Mouse (Mus musculus) large intestine, adult 2 months (tissue): ENCODE results near the gene Zfp334. TPM values are rescaled to one million over a fixed set of nuclear protein-coding genes. Genes with fewer than 3 reads are reported as not detected.

ENCODE experiments used
- DNase-seq: peaks from one replicate; pipeline ENCODE4 v3.0.0-alpha.2; 2012; ENCODE audit warnings: low read depth, low spot score
- WGBS: fragments of 180-500 bp; shearing (Covaris S2); methylation state at CpG from one replicate; pipeline ENCODE4 v1.1.7; 2018; 5-methylcytosine and 5-hydroxymethylcytosine counted together
- polyA plus RNA-seq: library from polyadenylated mRNA; depleted of rRNA; stranded (reverse); fragments of >200 nt; gene quantifications from 2 replicates; pipeline ENCODE4 v1.2.3, GENCODE M21; 2012; rRNA removed

The Zfp334 gene
- polyA plus RNA-seq, result 0.45 and 0.62 TPM in 2 replicates

GRCm38 (mm10) chr2:165387844-165388495 is at the start of gene Zfp334:
TSS of gene Zfp334 (minus strand) at chr2:165388259.
- DNase-seq, result peak; percentile 73
- 1% methylated on average over 40 of the region's 40 CpGs for WGBS

- DNase-seq, result no peak
- 41% methylated on average over 7 of the region's 7 CpGs for WGBS
These were observed 40.6 kb upstream of the Zfp334 start for GRCm38 (mm10) chr2:165428694-165429093.

GRCm38 (mm10) chr2:165420195-165420594 is 32.1 kb upstream of the Zfp334 start:
- 74% methylated on average over 2 of the region's 2 CpGs for WGBS
- DNase-seq, result no peak

- no peak for DNase-seq
- 63% methylated on average over 4 of the region's 4 CpGs for WGBS
These were observed 31.6 kb upstream of the Zfp334 start for GRCm38 (mm10) chr2:165419670-165420111.

GRCm38 (mm10) chr2:165418577-165418976 is 30.5 kb upstream of the Zfp334 start:
- 81% methylated on average over 2 of the region's 2 CpGs for WGBS
- no peak for DNase-seq

GRCm38 (mm10) chr2:165417291-165417690 is 29.2 kb upstream of the Zfp334 start:
- DNase-seq, result no peak
- WGBS, result 55% methylated on average over 7 of the region's 7 CpGs

- DNase-seq, result no peak
- 61% methylated on average over 6 of the region's 6 CpGs for WGBS
These were observed 27.7 kb upstream of the Zfp334 start for GRCm38 (mm10) chr2:165415795-165416194.

GRCm38 (mm10) chr2:165415141-165415721 is 27.2 kb upstream of the Zfp334 start:
- WGBS, result 54% methylated on average over 11 of the region's 11 CpGs
- DNase-seq, result no peak

GRCm38 (mm10) chr2:165414321-165414720 is 26.3 kb upstream of the Zfp334 start:
- WGBS, result 77% methylated on average over 5 of the region's 5 CpGs

GRCm38 (mm10) chr2:165413884-165414283 is 25.8 kb upstream of the Zfp334 start:
- DNase-seq, result no peak
- WGBS, result 52% methylated on average over 3 of the region's 3 CpGs

More at GRCm38 (mm10) chr2:165414321-165414720, 26.3 kb upstream of the Zfp334 start:
- no peak for DNase-seq

GRCm38 (mm10) chr2:165407700-165408301 is 19.7 kb upstream of the Zfp334 start:
- 39% methylated on average over 10 of the region's 10 CpGs for WGBS
- DNase-seq, result no peak

- 26% methylated on average over 6 of the region's 6 CpGs for WGBS
- DNase-seq, result no peak
These were observed 17.3 kb upstream of the Zfp334 start for GRCm38 (mm10) chr2:165405351-165405750.

GRCm38 (mm10) chr2:165404951-165405350 is 16.9 kb upstream of the Zfp334 start:
- DNase-seq, result no peak
- 23% methylated on average over 9 of the region's 9 CpGs for WGBS

- WGBS, result 75% methylated on average over 15 of the region's 15 CpGs
- DNase-seq, result no peak
These were observed 10.2 kb upstream of the Zfp334 start for GRCm38 (mm10) chr2:165398164-165398785.

- 81% methylated on average over 23 of the region's 23 CpGs for WGBS
These were observed 9.6 kb upstream of the Zfp334 start for GRCm38 (mm10) chr2:165397502-165398163.

GRCm38 (mm10) chr2:165396831-165397501 is 8.9 kb upstream of the Zfp334 start:
- no peak for DNase-seq
- WGBS, result 53% methylated on average over 20 of the region's 20 CpGs

More at GRCm38 (mm10) chr2:165397502-165398163, 9.6 kb upstream of the Zfp334 start:
- DNase-seq, result no peak

GRCm38 (mm10) chr2:165392156-165392555 is 4.1 kb upstream of the Zfp334 start:
- WGBS, result 77% methylated on average over 4 of the region's 4 CpGs

GRCm38 (mm10) chr2:165391561-165391960 is 3.5 kb upstream of the Zfp334 start:
- WGBS, result 16% methylated on average over 8 of the region's 8 CpGs
- no peak for DNase-seq

More at GRCm38 (mm10) chr2:165392156-165392555, 4.1 kb upstream of the Zfp334 start:
- DNase-seq, result no peak

- 50% methylated on average over 6 of the region's 6 CpGs for WGBS
- DNase-seq, result no peak
These were observed 1.4 kb upstream of the Zfp334 start for GRCm38 (mm10) chr2:165389299-165389952.
